Mouse (Mus musculus) CH12.LX (cell line): ENCODE results near the gene Als2cl. TPM values are rescaled to one million over a fixed set of nuclear protein-coding genes. Genes with fewer than 3 reads are reported as not detected.

ENCODE experiments used
- DNase-seq: peaks from one replicate; pipeline ENCODE4 v3.0.0-alpha.2; 2013; ENCODE audit errors: extremely low read depth
- H3K27ac ChIP-seq: 2 replicates; pipeline ENCODE4 v1.5.1; 2012; ENCODE audit warnings: low read depth, mild to moderate bottlenecking, control low read depth, moderate library complexity; ENCODE audit not compliant: insufficient read depth
- H3K27me3 ChIP-seq: replicated peaks from 2 replicates; pipeline ENCODE3; 2012; ENCODE audit warnings: inconsistent platforms
- H3K36me3 ChIP-seq, 2 experiments: replicated peaks in 1 of 2; 2 replicates each; pipeline versions ENCODE3 to v1.6.1; 2012; ENCODE audit warnings: inconsistent platforms in 1 of 2, low read length in 1 of 2, mild to moderate bottlenecking in 1 of 2, mixed read lengths in 1 of 2, moderate library complexity in 1 of 2; ENCODE audit not compliant: control insufficient read depth in 1 of 2, insufficient read depth in 1 of 2
- H3K4me1 ChIP-seq, 2 experiments: 2 replicates each; pipeline ENCODE4 v1.6.1; 2012; ENCODE audit warnings: inconsistent platforms in 1 of 2, moderate library complexity in 1 of 2; ENCODE audit not compliant: insufficient read depth in 2 of 2, control insufficient read depth in 1 of 2
- H3K4me2 ChIP-seq: 2 replicates; pipeline ENCODE4 v1.6.1; 2012; ENCODE audit warnings: low read depth, mild to moderate bottlenecking, control low read depth; ENCODE audit not compliant: poor library complexity, insufficient read depth, severe bottlenecking
- H3K4me3 ChIP-seq, 3 experiments: fragments of 150-350 bp in 1 of 3; sonication (generic) in 1 of 3; replicated peaks in 1 of 3; 2 replicates each; pipeline versions ENCODE3 to v1.5.1; 2011 to 2012; ENCODE audit warnings: low read depth in 2 of 3, low read length in 2 of 3, mild to moderate bottlenecking in 2 of 3, moderate library complexity in 2 of 3, control low read depth in 1 of 3, improper control_type of control experiment in 1 of 3, inconsistent platforms in 1 of 3, mixed read lengths in 1 of 3; ENCODE audit not compliant: poor library complexity in 1 of 3
- H3K79me2 ChIP-seq: replicated peaks from 2 replicates; pipeline ENCODE4 v1.6.1; 2012; ENCODE audit warnings: mild to moderate bottlenecking, moderate library complexity; ENCODE audit not compliant: control insufficient read depth, poor library complexity, insufficient read depth, severe bottlenecking; ENCODE audit errors: extremely low read depth
- H3K9ac ChIP-seq: 2 replicates; pipeline ENCODE4 v1.6.1; 2012; ENCODE audit warnings: low read depth, mild to moderate bottlenecking, control low read depth, moderate library complexity; ENCODE audit not compliant: insufficient read depth
- H3K9me3 ChIP-seq: replicated peaks from 2 replicates; pipeline ENCODE3; 2012; ENCODE audit warnings: low read length, inconsistent platforms, mixed read lengths
- CHD1 ChIP-seq: IDR thresholded peaks from 2 replicates; pipeline ENCODE4 v1.6.1; 2012; ENCODE audit warnings: low read depth, low read length, improper control_type of control experiment, inconsistent platforms
- CTCF ChIP-seq, 2 experiments: IDR thresholded peaks in 1 of 2; conservative IDR thresholded peaks in 1 of 2; 2 replicates each; pipeline ENCODE4 v1.5.1; 2011 to 2012; ENCODE audit warnings: low read depth in 2 of 2, low read length in 2 of 2, improper control_type of control experiment in 1 of 2, inconsistent platforms in 1 of 2, mild to moderate bottlenecking in 1 of 2, moderate library complexity in 1 of 2
- EP300 ChIP-seq: IDR thresholded peaks from 2 replicates; pipeline ENCODE4 v1.6.1; 2011; ENCODE audit warnings: low read length, improper control_type of control experiment
- GABPA ChIP-seq: IDR thresholded peaks from 2 replicates; pipeline ENCODE4 v1.6.1; 2012; ENCODE audit warnings: low read depth, low read length, improper control_type of control experiment, inconsistent platforms; ENCODE audit not compliant: insufficient replicate concordance
- HCFC1 ChIP-seq: IDR thresholded peaks from 2 replicates; pipeline ENCODE4 v1.6.1; 2012; ENCODE audit warnings: low read depth, mild to moderate bottlenecking, inconsistent platforms, low read length, improper control_type of control experiment
- IRF4 ChIP-seq: IDR thresholded peaks from 2 replicates; pipeline ENCODE4 v1.6.1; 2014; ENCODE audit warnings: low read depth, mild to moderate bottlenecking, inconsistent platforms, low read length, improper control_type of control experiment
- MAX ChIP-seq: IDR thresholded peaks from 2 replicates; pipeline ENCODE4 v1.6.1; 2011; ENCODE audit warnings: low read length, improper control_type of control experiment
- NRF1 ChIP-seq: IDR thresholded peaks from 2 replicates; pipeline ENCODE4 v1.6.1; 2014; ENCODE audit warnings: low read depth, mild to moderate bottlenecking, inconsistent platforms, low read length, improper control_type of control experiment, moderate library complexity
- PAX5 ChIP-seq: IDR thresholded peaks from 2 replicates; pipeline ENCODE4 v1.6.1; 2012; ENCODE audit warnings: low read length, inconsistent platforms, mixed read lengths
- POLR2AphosphoS2 ChIP-seq: IDR thresholded peaks from 2 replicates; pipeline ENCODE4 v1.6.1; 2011; ENCODE audit warnings: low read depth, low read length, improper control_type of control experiment
- RAD21 ChIP-seq: IDR thresholded peaks from 2 replicates; pipeline ENCODE4 v1.6.1; 2011; ENCODE audit warnings: low read depth, mild to moderate bottlenecking, low read length, improper control_type of control experiment, moderate library complexity
- RCOR1 ChIP-seq: conservative IDR thresholded peaks from 2 replicates; pipeline ENCODE4 v1.6.1; 2012; ENCODE audit warnings: low read depth, mild to moderate bottlenecking, inconsistent platforms, low read length, improper control_type of control experiment
- SIN3A ChIP-seq: IDR thresholded peaks from 2 replicates; pipeline ENCODE4 v1.6.1; 2012; ENCODE audit warnings: low read length, improper control_type of control experiment, inconsistent platforms
- SMC3 ChIP-seq: IDR thresholded peaks from 2 replicates; pipeline ENCODE4 v1.6.1; 2011; ENCODE audit warnings: low read depth, low read length, improper control_type of control experiment
- TBP ChIP-seq: conservative IDR thresholded peaks from 2 replicates; pipeline ENCODE4 v1.6.1; 2011; ENCODE audit warnings: low read depth, low read length, improper control_type of control experiment
- dilution Hi-C: fragments of 300-500 bp; cut with MboI; formaldehyde crosslinking; loops from 2 replicates; pipeline ENCODE4 v1.14.3; 2020; ENCODE audit warnings: low sequenced_read_pairs; ENCODE audit not compliant: extremely low pct_unique_long_range_greater_than_20kb, extremely low pct_ligation_motif_present
- in situ Hi-C: fragments of 300-500 bp; cut with MboI; formaldehyde crosslinking; loops from 3 replicates; pipeline ENCODE4 v1.14.3; 2019; ENCODE audit warnings: low sequenced_read_pairs, low pct_ligation_motif_present, low pct_unique_long_range_greater_than_20kb, mixed read lengths
- polyA plus RNA-seq: library from polyadenylated mRNA; unstranded; fragments of >175 nt; gene quantifications from 2 replicates; pipeline ENCODE4 v1.2.1, GENCODE M21; 2012; ENCODE audit warnings: low read depth; ENCODE audit not compliant: insufficient read length
- total RNA-seq, 2 experiments: library from RNA; depleted of rRNA; stranded (reverse); fragments of 300-350 nt in 1 of 2; fragments of >200 nt in 1 of 2; gene quantifications; 2 replicates each; pipeline ENCODE4 v1.2.3; 2012 to 2014

Gene Als2cl
- total and polyA plus RNA-seq, 3 experiments = 2.4 to 3.4 (median 2.5) TPM

GRCm38 (mm10) chr9:110944265-110944664 is 64.6 kb downstream of the Als2cl start:
- DNase-seq = peak; percentile 20
- Histone ChIP-seq H3K27me3 (no peaks in the 10 kb centered on the region), H3K79me2 (no peaks in the 10 kb centered on the region), H3K9ac (no peak overlapping the region), H3K4me3 (no peak overlapping the region), H3K9me3 (no peaks in the 10 kb centered on the region), H3K27ac (no peak overlapping the region), H3K4me1 (no peaks in the 10 kb centered on the region)
- dilution Hi-C loops = no loop called here
- TF ChIP-seq RAD21 (peak; percentile 26), SMC3 (peak; percentile 28; the same call in 1 of the 2 replicates), EP300 (no peak), CTCF (conservative IDR thresholded peaks at IDR 0.05 in 1 of 2, IDR thresholded peaks at IDR 0.05 in 1 of 2; ENCODE audit: low read depth in 2 of 2, low read length in 2 of 2) (peak; percentile 46 to 60), MAX (no peak), TBP (no peak), IRF4 (no peak)
- TF ChIP-seq, all 38 proteins: peak for 3
- in situ Hi-C loops = no loop called here
- no peaks in the 10 kb centered on the region for H3K36me3 ChIP-seq
- no peak overlapping the region for H3K4me2 ChIP-seq

GRCm38 (mm10) chr9:110945343-110945742 is 65.7 kb downstream of the Als2cl start:
- TF ChIP-seq POLR2AphosphoS2 (no peak), GABPA (no peak), SMC3 (no peak), HCFC1 (no peak), IRF4 (no peak), NRF1 (no peak), CHD1 (no peak), RCOR1 (no peak), SIN3A (no peak)
- no peak overlapping the region for H3K9ac ChIP-seq
- H3K9me3 ChIP-seq = peaks cover 2% of the 10 kb centered on the region
- H3K79me2 ChIP-seq = no peaks in the 10 kb centered on the region
- H3K36me3 ChIP-seq = no peaks in the 10 kb centered on the region
- H3K4me1 ChIP-seq = no peaks in the 10 kb centered on the region
- no peak overlapping the region for H3K27ac ChIP-seq
- no peak for DNase-seq
- in situ Hi-C loops (no loop called here), dilution Hi-C loops (no loop called here)
- no peaks in the 10 kb centered on the region for H3K27me3 ChIP-seq
- H3K4me3 ChIP-seq = no peak overlapping the region
- no peak overlapping the region for H3K4me2 ChIP-seq

- H3K4me3 ChIP-seq = no peak within 1 kb of the TSS
- dilution Hi-C loops = no loop called here
- no peak within 1 kb of the TSS for H3K9ac ChIP-seq
- no peaks in the 10 kb centered on the region for H3K79me2 ChIP-seq
- peaks cover 2% of the 10 kb centered on the region for H3K9me3 ChIP-seq
- in situ Hi-C loops = no loop called here
- H3K27ac ChIP-seq = no peak within 1 kb of the TSS
- no peak for DNase-seq
- no peaks in the 10 kb centered on the region for H3K36me3 ChIP-seq
- no peaks in the 10 kb centered on the region for H3K4me1 ChIP-seq
- H3K4me2 ChIP-seq = no peak within 1 kb of the TSS
- H3K27me3 ChIP-seq = no peaks in the 10 kb centered on the region
- no peak for TF ChIP-seq GABPA
- TF ChIP-seq PAX5 = no peak
These were observed 66.3 kb downstream of the Als2cl start, which contains the start of gene Tdgf1 for GRCm38 (mm10) chr9:110945926-110946325. Tdgf1 (minus strand) TSS chr9:110946158.
